Mouse (Mus musculus): ENCODE measurements around the gene Prss33. TPM values are rescaled to one million over a fixed set of nuclear protein-coding genes. Genes with fewer than 3 reads are reported as not detected.

Prss33 gene
- total and polyA plus RNA-seq, 2 experiments from 2014 or later: not detected

DNA sequence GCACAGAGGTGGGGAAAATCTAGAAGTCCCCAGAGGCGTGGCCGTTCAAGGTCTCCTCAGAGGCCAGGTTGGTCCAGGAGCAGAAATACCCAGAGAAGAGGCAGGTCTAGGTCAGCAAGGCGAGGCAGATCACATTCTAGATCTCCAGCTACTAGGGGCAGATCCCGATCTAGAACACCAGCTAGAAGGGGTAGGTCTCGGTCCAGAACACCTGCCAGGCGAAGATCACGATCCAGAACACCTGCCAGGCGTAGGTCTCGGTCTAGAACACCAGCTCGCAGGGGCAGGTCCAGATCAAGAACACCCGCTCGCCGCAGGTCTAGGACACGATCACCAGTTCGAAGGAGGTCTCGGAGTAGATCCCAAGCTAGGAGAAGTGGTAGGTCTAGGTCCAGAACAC is 20.2 kb downstream of the Prss33 start:
- Histone ChIP-seq H3K4me1 (ENCODE audit: control insufficient read depth, insufficient read depth) (no peaks in the 10 kb centered on the region), H3K27ac (ENCODE audit: low read depth) (no peak overlapping the region), H3K4me2 (ENCODE audit: low read depth, low read length) (no peak overlapping the region), H3K9me3 (replicated peaks; ENCODE audit: control insufficient read depth, low read length) (no peaks in the 10 kb centered on the region), H3K36me3 (replicated peaks; ENCODE audit: control insufficient read depth, insufficient read depth, low read length) (peaks cover 95% of the 10 kb centered on the region), H3K27me3 (ENCODE audit: control insufficient read depth, insufficient read depth, low read length) (no peaks in the 10 kb centered on the region), H3K4me3 (ENCODE audit: low read depth, low read length) (no peak overlapping the region), H3K9ac (replicated peaks; ENCODE audit: low read depth, low read length) (no peak overlapping the region)
- TF ChIP-seq CTCF (IDR thresholded peaks at IDR 0.05; ENCODE audit: low read depth) (no peak), EP300 (IDR thresholded peaks at IDR 0.05; ENCODE audit: low read depth) (no peak)
- WGBS: 98% methylated on average over 16 of the region's 16 CpGs
- DNase-seq (ENCODE audit: low spot score) (no peak), ATAC-seq (ENCODE audit: insufficient read depth, low read depth) (no peak)

DNA sequence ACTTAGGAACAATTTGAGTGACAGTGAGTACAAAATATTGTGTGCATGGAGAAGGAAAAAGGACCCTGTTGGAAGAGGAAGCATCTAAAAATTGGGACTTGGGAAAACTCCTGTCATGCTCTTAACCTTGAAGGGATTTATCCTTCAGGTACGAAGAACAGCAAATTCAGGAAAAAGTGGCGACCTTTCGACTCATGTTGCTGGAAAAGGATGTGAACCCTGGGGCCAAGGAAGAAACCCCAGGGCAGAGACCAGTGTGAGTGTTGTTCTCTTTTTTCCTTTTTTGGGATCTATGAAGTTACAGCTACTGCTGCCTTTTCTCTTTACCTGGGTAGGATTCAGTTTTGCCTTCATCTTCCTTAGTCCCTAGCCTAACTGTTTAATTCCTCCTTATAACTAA is 27.9 kb downstream of the Prss33 start:
- ATAC-seq (ENCODE audit: insufficient read depth, low read depth): no peak
- WGBS: 87% methylated on average over 3 of the region's 3 CpGs

DNA sequence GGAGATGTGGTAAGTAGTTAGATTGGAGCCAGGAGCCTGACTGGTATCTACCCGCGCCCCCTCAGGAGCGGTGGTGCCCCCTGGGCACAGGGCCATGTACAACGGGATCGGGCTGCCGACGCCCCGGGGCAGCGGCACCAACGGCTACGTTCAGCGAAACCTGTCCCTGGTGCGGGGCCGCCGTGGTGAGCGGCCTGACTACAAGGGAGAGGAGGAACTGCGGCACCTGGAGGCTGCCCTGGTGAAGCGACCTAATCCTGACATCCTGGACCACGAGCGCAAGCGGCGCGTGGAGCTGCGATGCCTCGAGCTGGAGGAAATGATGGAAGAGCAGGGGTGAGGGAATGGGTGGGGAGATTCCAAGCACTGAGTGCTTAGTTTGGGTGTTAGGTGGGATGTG is 29.0 kb downstream of the Prss33 start:
- Histone ChIP-seq H3K4me2 (ENCODE audit: low read depth, low read length) (peak overlapping the region; percentile 60), H3K9me3 (replicated peaks; ENCODE audit: control insufficient read depth, low read length) (no peaks in the 10 kb centered on the region), H3K36me3 (replicated peaks; ENCODE audit: control insufficient read depth, insufficient read depth, low read length) (peaks cover 43% of the 10 kb centered on the region), H3K27me3 (ENCODE audit: control insufficient read depth, insufficient read depth, low read length) (no peaks in the 10 kb centered on the region), H3K4me3 (ENCODE audit: low read depth, low read length) (peak overlapping the region; percentile 30), H3K4me1 (ENCODE audit: control insufficient read depth, insufficient read depth) (peaks cover 30% of the 10 kb centered on the region), H3K9ac (replicated peaks; ENCODE audit: low read depth, low read length) (no peak overlapping the region), H3K27ac (ENCODE audit: low read depth) (peak overlapping the region; percentile 50)
- no peak for DNase-seq (ENCODE audit: low spot score)
- WGBS: 47% methylated on average over 25 of the region's 25 CpGs
- no peak for ATAC-seq (ENCODE audit: insufficient read depth, low read depth)
- TF ChIP-seq EP300 (IDR thresholded peaks at IDR 0.05; ENCODE audit: low read depth) (no peak), CTCF (IDR thresholded peaks at IDR 0.05; ENCODE audit: low read depth) (peak; percentile 37; the same call in 1 of the 2 replicates)

More for the DNA sequence above, 27.9 kb downstream of the Prss33 start:
- TF ChIP-seq CTCF (IDR thresholded peaks at IDR 0.05; ENCODE audit: low read depth) (no peak), EP300 (IDR thresholded peaks at IDR 0.05; ENCODE audit: low read depth) (no peak)
- Histone ChIP-seq H3K9me3 (replicated peaks; ENCODE audit: control insufficient read depth, low read length) (no peaks in the 10 kb centered on the region), H3K4me3 (ENCODE audit: low read depth, low read length) (no peak overlapping the region), H3K36me3 (replicated peaks; ENCODE audit: control insufficient read depth, insufficient read depth, low read length) (peaks cover 53% of the 10 kb centered on the region), H3K27me3 (ENCODE audit: control insufficient read depth, insufficient read depth, low read length) (no peaks in the 10 kb centered on the region), H3K9ac (replicated peaks; ENCODE audit: low read depth, low read length) (no peak overlapping the region), H3K4me2 (ENCODE audit: low read depth, low read length) (no peak overlapping the region), H3K27ac (ENCODE audit: low read depth) (no peak overlapping the region), H3K4me1 (ENCODE audit: control insufficient read depth, insufficient read depth) (peaks cover 30% of the 10 kb centered on the region)
- DNase-seq (ENCODE audit: low spot score): no peak

DNA sequence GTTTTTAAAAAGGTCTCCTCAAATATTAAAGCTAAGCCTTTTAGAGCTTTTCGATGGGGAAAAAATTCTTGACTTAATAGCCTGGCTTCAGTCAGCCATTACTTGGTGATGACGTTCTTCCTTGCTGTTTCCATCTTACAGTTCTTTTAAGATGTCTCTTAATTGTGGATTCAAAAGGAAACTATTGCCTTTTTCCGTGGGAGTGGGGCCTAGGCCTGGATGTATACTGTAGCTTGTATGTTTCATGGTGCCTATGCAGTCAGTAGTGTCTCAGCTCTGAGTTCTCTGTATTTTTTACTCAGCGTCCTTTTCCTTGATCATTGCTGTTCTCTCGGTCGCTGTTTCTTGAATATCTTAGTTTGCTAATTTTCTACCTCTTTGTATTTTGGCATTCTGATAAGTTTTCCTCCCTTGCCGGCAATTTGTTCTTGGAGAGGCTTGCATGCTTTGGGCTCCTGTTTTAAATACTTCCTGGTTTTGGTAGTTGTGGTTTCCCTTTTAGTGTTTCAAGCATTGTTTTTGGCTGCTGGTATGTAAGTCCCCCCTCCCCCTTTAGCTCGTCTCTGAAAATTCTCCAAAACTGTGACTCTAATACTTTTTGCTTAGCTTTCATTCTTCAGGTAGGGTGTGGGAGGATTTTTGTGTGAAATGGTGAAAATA is 31.3 kb downstream of the Prss33 start:
- no peak for TF ChIP-seq EP300 (IDR thresholded peaks at IDR 0.05; ENCODE audit: low read depth)
- TF ChIP-seq CTCF (IDR thresholded peaks at IDR 0.05; ENCODE audit: low read depth): no peak
- Histone ChIP-seq H3K4me2 (ENCODE audit: low read depth, low read length) (peak overlapping the region; percentile 80), H3K36me3 (replicated peaks; ENCODE audit: control insufficient read depth, insufficient read depth, low read length) (peaks cover 20% of the 10 kb centered on the region), H3K9ac (replicated peaks; ENCODE audit: low read depth, low read length) (peak overlapping the region; percentile 86), H3K27ac (ENCODE audit: low read depth) (peak overlapping the region; percentile 28; the same call in 1 of the 2 replicates), H3K4me3 (ENCODE audit: low read depth, low read length) (peak overlapping the region; percentile 91), H3K27me3 (ENCODE audit: control insufficient read depth, insufficient read depth, low read length) (no peaks in the 10 kb centered on the region), H3K9me3 (replicated peaks; ENCODE audit: control insufficient read depth, low read length) (peaks cover 5% of the 10 kb centered on the region; the same call in 1 of the 2 replicates), H3K4me1 (ENCODE audit: control insufficient read depth, insufficient read depth) (peaks cover 30% of the 10 kb centered on the region)
- WGBS: 1% methylated on average over 8 of the region's 8 CpGs
- DNase-seq (ENCODE audit: low spot score) (no peak), ATAC-seq (ENCODE audit: insufficient read depth, low read depth) (no peak)

DNA sequence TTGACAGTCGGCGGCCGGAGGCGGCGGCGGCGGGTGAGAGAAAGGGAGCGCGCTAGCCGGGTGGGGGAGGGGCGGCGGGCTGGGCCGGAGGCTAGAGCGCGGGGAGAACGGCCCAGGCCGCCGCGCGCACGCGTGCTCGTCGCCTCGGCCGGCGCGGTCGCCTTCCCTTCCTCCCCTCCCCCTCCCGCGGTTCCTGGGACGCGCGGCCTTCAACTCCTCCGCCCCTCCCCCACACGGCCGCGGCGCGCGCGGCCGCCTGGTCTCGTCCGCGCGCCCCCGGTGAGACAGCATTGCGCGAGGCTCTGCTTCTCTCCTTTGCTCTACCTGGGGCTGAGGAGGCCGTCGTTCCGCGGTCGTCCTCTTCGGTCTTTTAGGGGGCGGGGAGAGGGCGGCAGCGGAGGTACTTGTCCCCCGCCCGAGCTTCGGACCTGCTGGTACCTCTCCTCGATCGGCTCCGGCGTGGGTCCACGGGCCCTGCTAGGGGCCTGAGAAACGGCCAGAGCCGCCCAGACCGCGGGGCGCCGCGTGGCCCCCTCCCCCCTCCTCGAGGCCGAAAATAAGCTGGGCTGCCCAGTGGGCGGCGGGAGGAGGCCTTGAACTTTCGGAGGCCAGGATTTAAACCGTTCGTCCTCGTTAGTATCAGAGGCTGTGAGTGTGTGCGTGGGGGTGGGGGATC is 32.4 kb downstream of the Prss33 start:
- peak; percentile 78 for DNase-seq (ENCODE audit: low spot score)

More for the DNA sequence above, 32.4 kb downstream of the Prss33 start:
- H3K27me3 ChIP-seq (ENCODE audit: control insufficient read depth, insufficient read depth, low read length): no peaks in the 10 kb centered on the region
- H3K4me2 ChIP-seq (ENCODE audit: low read depth, low read length): peak overlapping the region; percentile 80
- H3K9me3 ChIP-seq (replicated peaks; ENCODE audit: control insufficient read depth, low read length): peaks cover 5% of the 10 kb centered on the region; the same call in 1 of the 2 replicates
- TF ChIP-seq CTCF (IDR thresholded peaks at IDR 0.05; ENCODE audit: low read depth) (no peak), EP300 (IDR thresholded peaks at IDR 0.05; ENCODE audit: low read depth) (no peak)
- H3K4me1 ChIP-seq (ENCODE audit: control insufficient read depth, insufficient read depth): peaks cover 30% of the 10 kb centered on the region
- peak overlapping the region; percentile 95 for H3K27ac ChIP-seq (ENCODE audit: low read depth)
- ATAC-seq (ENCODE audit: insufficient read depth, low read depth): peak; percentile 47
- H3K4me3 ChIP-seq (ENCODE audit: low read depth, low read length): peak overlapping the region; percentile 91
- WGBS: 0% methylated on average over 40 of the region's 83 CpGs
- H3K36me3 ChIP-seq (replicated peaks; ENCODE audit: control insufficient read depth, insufficient read depth, low read length): peaks cover 10% of the 10 kb centered on the region
- peak overlapping the region; percentile 86 for H3K9ac ChIP-seq (replicated peaks; ENCODE audit: low read depth, low read length)
